Mouse (Mus musculus): Measurements from ENCODE around the gene Atr.
"Not testable (repeated sequence)": the region's sequence is repeated elsewhere in the genome, so short reads cannot be mapped to it uniquely, and the experiment has no call there.

The Atr gene

GRCm38 (mm10) chr9:95932855-95933254 is 75.5 kb downstream of the Atr start:
- DNase-seq (ENCODE audit: extremely low spot score) = no peak

GRCm38 (mm10) chr9:95953658-95954057 is 96.3 kb downstream of the Atr start:
- no peak for DNase-seq (ENCODE audit: extremely low spot score)

- DNase-seq (ENCODE audit: extremely low spot score) = no peak
Measured at GRCm38 (mm10) chr9:95954226-95954584, 96.8 kb downstream of the Atr start.

GRCm38 (mm10) chr9:95954585-95955461 is 97.4 kb downstream of the Atr start, which contains the start of gene Xrn1:
Gene Xrn1, plus strand, starts transcription at chr9:95954760.
- peak; percentile 92 for DNase-seq (ENCODE audit: extremely low spot score)

GRCm38 (mm10) chr9:95957611-95958010 is 100.2 kb downstream of the Atr start:
- no peak for DNase-seq (ENCODE audit: extremely low spot score)

GRCm38 (mm10) chr9:95958041-95958730 is 100.8 kb downstream of the Atr start:
- no peak for DNase-seq (ENCODE audit: extremely low spot score)

GRCm38 (mm10) chr9:95958731-95959105 is 101.3 kb downstream of the Atr start:
- DNase-seq (ENCODE audit: extremely low spot score) = not testable (repeated sequence)

GRCm38 (mm10) chr9:95959246-95959645 is 101.8 kb downstream of the Atr start:
- no peak for DNase-seq (ENCODE audit: extremely low spot score)

GRCm38 (mm10) chr9:95959732-95960428 is 102.5 kb downstream of the Atr start:
- no peak for DNase-seq (ENCODE audit: extremely low spot score)

GRCm38 (mm10) chr9:95961058-95961457 is 103.7 kb downstream of the Atr start:
- DNase-seq (ENCODE audit: extremely low spot score) = no peak

- no peak for DNase-seq (ENCODE audit: extremely low spot score)
Measured at GRCm38 (mm10) chr9:95964037-95964436, 106.6 kb downstream of the Atr start.

- DNase-seq (ENCODE audit: extremely low spot score) = no peak
Measured at GRCm38 (mm10) chr9:95978279-95978678, 120.9 kb downstream of the Atr start.

- no peak for DNase-seq (ENCODE audit: extremely low spot score)
Measured at GRCm38 (mm10) chr9:95979896-95980295, 122.5 kb downstream of the Atr start.

- no peak for DNase-seq (ENCODE audit: extremely low spot score)
Measured at GRCm38 (mm10) chr9:95992255-95992654, 134.9 kb downstream of the Atr start.

Data from embryo, embryonic 9.5 days (tissue).